Mouse (Mus musculus): ENCODE results near the gene Sirpa. TPM values are rescaled to one million over a fixed set of nuclear protein-coding genes. Genes with fewer than 3 reads are reported as not detected.

Gene Sirpa
- polyA plus RNA-seq, 1 experiment from 2014 or later = 26.9 TPM

DNA sequence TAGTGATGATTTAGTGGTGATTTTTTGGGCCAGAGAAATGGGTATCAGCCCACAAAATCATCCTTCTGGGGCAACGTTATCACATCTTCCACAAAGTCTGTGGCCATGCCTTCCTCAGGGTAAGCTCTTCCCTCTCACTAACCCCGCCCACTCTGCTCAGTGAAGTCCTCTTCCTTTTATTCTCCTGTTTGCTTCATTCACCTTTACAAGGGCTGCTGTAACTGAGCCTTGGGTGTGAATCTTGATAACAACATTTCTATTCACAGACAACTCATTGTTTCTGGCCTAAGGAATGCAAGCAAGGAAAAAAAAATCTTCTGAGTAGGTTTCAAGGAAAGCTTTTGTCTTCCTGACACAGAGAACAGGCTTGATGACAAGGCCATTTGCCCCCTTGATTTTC, 41.9 kb upstream of the Sirpa start:
- 33% methylated on average over 2 of the region's 2 CpGs for WGBS (ENCODE audit: insufficient replicate concordance)
- TF ChIP-seq EP300 (IDR thresholded peaks at IDR 0.05; ENCODE audit: low read depth) = no peak
- no peak for TF ChIP-seq CTCF (IDR thresholded peaks at IDR 0.05; ENCODE audit: low read depth)

GRCm38 (mm10) chr2:129556081-129556480, 36.6 kb upstream of the Sirpa start:
- Histone ChIP-seq H3K4me1 (ENCODE audit: insufficient read depth) (no peaks in the 10 kb centered on the region), H3K27ac (ENCODE audit: low read depth) (no peak overlapping the region), H3K4me3 (ENCODE audit: low read depth, low read length) (no peak overlapping the region), H3K9me3 (ENCODE audit: low read length) (no peaks in the 10 kb centered on the region), H3K27me3 (ENCODE audit: insufficient read depth, low read length) (no peaks in the 10 kb centered on the region), H3K9ac (replicated peaks) (no peak overlapping the region), H3K4me2 (ENCODE audit: low read depth, low read length) (no peak overlapping the region), H3K36me3 (replicated peaks; ENCODE audit: insufficient read depth, low read length) (no peaks in the 10 kb centered on the region)
- 74% methylated on average over 6 of the region's 6 CpGs for WGBS (ENCODE audit: insufficient replicate concordance)
- TF ChIP-seq CTCF (IDR thresholded peaks at IDR 0.05; ENCODE audit: low read depth) (no peak), EP300 (IDR thresholded peaks at IDR 0.05; ENCODE audit: low read depth) (no peak)
- no peak for DNase-seq
- ATAC-seq = no peak

More for the DNA sequence above, 41.9 kb upstream of the Sirpa start:
- no peak overlapping the region for H3K4me2 ChIP-seq (ENCODE audit: low read depth, low read length)
- DNase-seq (no peak), ATAC-seq (no peak)
- no peak overlapping the region for H3K9ac ChIP-seq (replicated peaks)
- H3K9me3 ChIP-seq (ENCODE audit: low read length) = no peaks in the 10 kb centered on the region
- no peak overlapping the region for H3K27ac ChIP-seq (ENCODE audit: low read depth)
- H3K27me3 ChIP-seq (ENCODE audit: insufficient read depth, low read length) = no peaks in the 10 kb centered on the region
- H3K36me3 ChIP-seq (replicated peaks; ENCODE audit: insufficient read depth, low read length) = no peaks in the 10 kb centered on the region
- H3K4me3 ChIP-seq (ENCODE audit: low read depth, low read length) = no peak overlapping the region
- 0 out of 2 replicates have a peak, but pooled peaks cover 3% of the 10 kb centered on the region for H3K4me1 ChIP-seq (ENCODE audit: insufficient read depth)

DNA sequence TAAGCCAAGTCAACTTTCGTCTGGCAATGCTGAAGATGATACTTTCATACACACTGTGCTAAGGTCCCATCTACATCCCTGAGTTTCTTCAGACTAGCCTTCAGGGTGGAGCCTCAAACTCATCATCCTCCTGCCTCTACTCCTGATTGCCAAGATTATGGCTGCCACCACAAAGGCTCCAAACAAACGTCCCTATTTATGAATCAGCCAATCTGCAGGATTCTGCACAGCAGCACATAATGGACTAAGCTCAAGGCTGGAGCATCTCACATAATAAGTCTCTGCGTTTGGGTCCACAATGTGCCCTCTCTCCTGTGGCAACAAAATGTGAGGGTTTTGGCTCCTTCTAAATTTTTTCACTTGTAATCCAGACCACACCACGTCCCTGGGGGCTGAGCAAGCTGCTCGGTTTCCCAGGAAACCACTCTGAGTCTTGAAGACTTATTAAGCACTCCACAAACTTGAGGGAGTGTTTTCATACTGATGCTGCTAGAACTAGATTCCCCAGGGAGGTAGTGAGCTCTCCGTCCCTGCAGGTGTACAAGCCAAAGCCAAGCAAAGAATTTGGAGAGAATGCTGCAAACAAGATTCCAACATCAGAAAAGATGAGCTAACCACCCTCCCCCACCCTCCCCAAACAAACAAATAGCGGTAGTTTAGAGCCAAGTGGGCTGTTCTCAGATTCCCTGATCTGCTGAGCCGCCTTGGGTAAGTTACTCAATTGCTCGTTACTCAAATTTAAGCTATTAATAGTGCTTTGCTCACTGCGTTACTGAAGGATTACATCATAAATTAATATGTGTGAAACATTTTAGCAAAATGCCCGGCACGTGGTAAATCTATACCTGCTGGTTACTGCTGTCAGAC, 34.4 kb upstream of the Sirpa start:
- H3K4me1 ChIP-seq (ENCODE audit: insufficient read depth) = no peaks in the 10 kb centered on the region
- H3K9ac ChIP-seq (replicated peaks) = no peak overlapping the region
- H3K9me3 ChIP-seq (ENCODE audit: low read length) = no peaks in the 10 kb centered on the region
- no peak for TF ChIP-seq CTCF (IDR thresholded peaks at IDR 0.05; ENCODE audit: low read depth)
- TF ChIP-seq EP300 (IDR thresholded peaks at IDR 0.05; ENCODE audit: low read depth) = no peak
- ATAC-seq = no peak
- H3K36me3 ChIP-seq (replicated peaks; ENCODE audit: insufficient read depth, low read length) = no peaks in the 10 kb centered on the region
- no peak overlapping the region for H3K27ac ChIP-seq (ENCODE audit: low read depth)
- WGBS (ENCODE audit: insufficient replicate concordance) = 52% methylated on average over 12 of the region's 12 CpGs
- no peak for DNase-seq
- H3K27me3 ChIP-seq (ENCODE audit: insufficient read depth, low read length) = no peaks in the 10 kb centered on the region
- no peak overlapping the region for H3K4me3 ChIP-seq (ENCODE audit: low read depth, low read length)
- no peak overlapping the region for H3K4me2 ChIP-seq (ENCODE audit: low read depth, low read length)

DNA sequence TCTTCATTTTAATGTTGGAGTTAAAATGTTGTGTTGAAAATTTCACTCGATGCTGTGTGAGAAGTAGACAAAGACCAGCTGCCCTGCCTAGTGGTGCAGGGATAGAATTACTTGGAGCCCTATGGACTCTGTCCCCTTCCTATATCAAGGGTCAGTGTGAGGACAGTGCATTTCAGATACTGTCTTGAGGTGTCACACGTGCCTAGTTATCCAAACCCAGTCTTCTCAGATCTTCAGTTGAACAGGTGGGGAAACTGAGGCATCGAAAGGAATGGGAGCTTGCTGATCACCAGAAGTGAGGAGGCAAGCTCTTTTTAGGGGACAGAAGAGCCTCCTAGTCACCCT, 33.8 kb upstream of the Sirpa start:
- TF ChIP-seq CTCF (IDR thresholded peaks at IDR 0.05; ENCODE audit: low read depth) = no peak
- TF ChIP-seq EP300 (IDR thresholded peaks at IDR 0.05; ENCODE audit: low read depth) = no peak
- Histone ChIP-seq H3K9me3 (ENCODE audit: low read length) (no peaks in the 10 kb centered on the region), H3K36me3 (replicated peaks; ENCODE audit: insufficient read depth, low read length) (no peaks in the 10 kb centered on the region), H3K27ac (ENCODE audit: low read depth) (no peak overlapping the region), H3K27me3 (ENCODE audit: insufficient read depth, low read length) (no peaks in the 10 kb centered on the region), H3K9ac (replicated peaks) (no peak overlapping the region), H3K4me1 (ENCODE audit: insufficient read depth) (no peaks in the 10 kb centered on the region), H3K4me3 (ENCODE audit: low read depth, low read length) (no peak overlapping the region), H3K4me2 (ENCODE audit: low read depth, low read length) (no peak overlapping the region)
- DNase-seq = no peak
- WGBS (ENCODE audit: insufficient replicate concordance) = 51% methylated on average over 3 of the region's 3 CpGs
- no peak for ATAC-seq

DNA sequence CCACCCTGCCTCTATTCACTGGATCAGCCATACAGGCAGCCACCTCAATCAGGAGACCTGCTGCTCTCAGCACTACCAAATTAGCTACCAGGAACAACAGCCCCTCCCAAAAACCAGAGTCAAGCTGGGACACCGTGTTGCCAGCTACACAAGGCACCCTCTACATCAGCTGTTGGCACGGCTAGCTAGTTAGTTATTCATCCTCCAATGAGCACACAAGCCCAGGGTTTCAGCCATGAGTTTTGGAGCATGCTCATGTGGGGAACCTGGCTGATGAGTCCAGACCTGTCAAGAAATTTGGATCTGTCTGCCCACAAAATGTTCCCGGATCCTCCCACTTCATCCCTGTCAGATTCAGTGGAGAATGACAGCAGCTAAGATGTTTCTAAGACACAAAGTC, 30.8 kb upstream of the Sirpa start:
- Histone ChIP-seq H3K36me3 (replicated peaks; ENCODE audit: insufficient read depth, low read length) (no peaks in the 10 kb centered on the region), H3K4me3 (ENCODE audit: low read depth, low read length) (no peak overlapping the region), H3K27ac (ENCODE audit: low read depth) (no peak overlapping the region), H3K4me2 (ENCODE audit: low read depth, low read length) (no peak overlapping the region), H3K9ac (replicated peaks) (no peak overlapping the region), H3K4me1 (ENCODE audit: insufficient read depth) (no peaks in the 10 kb centered on the region), H3K27me3 (ENCODE audit: insufficient read depth, low read length) (no peaks in the 10 kb centered on the region), H3K9me3 (ENCODE audit: low read length) (no peaks in the 10 kb centered on the region)
- WGBS (ENCODE audit: insufficient replicate concordance) = 69% methylated on average over 3 of the region's 3 CpGs
- ATAC-seq (no peak), DNase-seq (no peak)
- TF ChIP-seq CTCF (IDR thresholded peaks at IDR 0.05; ENCODE audit: low read depth) (no peak), EP300 (IDR thresholded peaks at IDR 0.05; ENCODE audit: low read depth) (no peak)

GRCm38 (mm10) chr2:129563944-129564709, 28.5 kb upstream of the Sirpa start:
- H3K36me3 ChIP-seq (replicated peaks; ENCODE audit: insufficient read depth, low read length) = no peaks in the 10 kb centered on the region
- H3K9ac ChIP-seq (replicated peaks) = no peak overlapping the region
- no peaks in the 10 kb centered on the region for H3K27me3 ChIP-seq (ENCODE audit: insufficient read depth, low read length)
- H3K27ac ChIP-seq (ENCODE audit: low read depth) = no peak overlapping the region
- no peak overlapping the region for H3K4me2 ChIP-seq (ENCODE audit: low read depth, low read length)
- DNase-seq (no peak), ATAC-seq (no peak)
- H3K9me3 ChIP-seq (ENCODE audit: low read length) = no peaks in the 10 kb centered on the region
- no peak overlapping the region for H3K4me3 ChIP-seq (ENCODE audit: low read depth, low read length)
- no peak for TF ChIP-seq CTCF (IDR thresholded peaks at IDR 0.05; ENCODE audit: low read depth)
- TF ChIP-seq EP300 (IDR thresholded peaks at IDR 0.05; ENCODE audit: low read depth) = no peak
- no peaks in the 10 kb centered on the region for H3K4me1 ChIP-seq (ENCODE audit: insufficient read depth)
- WGBS (ENCODE audit: insufficient replicate concordance) = 74% methylated on average over 5 of the region's 5 CpGs

Measured in liver, postnatal 0 days (tissue).